Mouse (Mus musculus) embryo, embryonic 10.5 days (tissue): ENCODE data around the gene Cyp3a59.
A peak's percentile ranks its signal among the peaks of the same experiment; 100 is the strongest.
"Not testable (repeated sequence)": the region's sequence is repeated elsewhere in the genome, so short reads cannot be mapped to it uniquely, and the experiment has no call there.

Source experiments
- DNase-seq: peaks from one replicate; pipeline ENCODE4 v3.0.0-alpha.2; 2015; ENCODE audit warnings: low spot score

Cyp3a59 gene

GRCm38 (mm10) chr5:146078945-146079344 is at the start of gene Cyp3a59:
Cyp3a59 (plus strand) TSS chr5:146079257.
- not testable (repeated sequence) for DNase-seq

- DNase-seq: no peak
Observed at GRCm38 (mm10) chr5:146070099-146070498, 9.0 kb upstream of the Cyp3a59 start.

- peak; percentile 28 for DNase-seq
Observed at GRCm38 (mm10) chr5:146147903-146148302, 68.8 kb downstream of the Cyp3a59 start.

- no peak for DNase-seq
Observed at GRCm38 (mm10) chr5:146150454-146150853, 71.4 kb downstream of the Cyp3a59 start.

- DNase-seq: not testable (repeated sequence)
Observed at GRCm38 (mm10) chr5:146158326-146158725, 79.3 kb downstream of the Cyp3a59 start.

DNA sequence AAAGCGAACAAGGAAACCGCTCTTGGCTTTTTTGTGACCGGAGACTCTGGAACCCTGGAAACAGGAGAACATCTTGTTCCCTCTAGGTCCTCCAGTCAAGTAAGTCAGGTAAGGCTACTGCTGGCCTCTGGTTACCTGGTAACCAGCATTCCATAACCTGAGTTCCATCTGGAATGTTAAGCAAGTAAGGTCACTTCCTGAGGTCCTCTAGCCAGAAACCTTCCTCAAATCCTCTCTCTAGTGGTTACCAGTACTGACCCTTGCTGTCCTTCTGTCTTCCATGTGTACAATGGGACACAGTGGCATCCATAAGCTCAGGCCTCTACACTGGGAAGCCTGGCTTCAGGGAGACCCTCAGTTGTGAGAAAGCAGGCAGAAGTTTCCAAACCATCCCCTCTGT is 81.4 kb downstream of the Cyp3a59 start, which contains the start of gene Gm5565:
TSS of gene Gm5565 (minus strand) at position 101 of the 400 bp plus-strand sequence.
- DNase-seq: not testable (repeated sequence)
